Mouse (Mus musculus) layer of hippocampus, adult 6 months (tissue): ENCODE data around the gene Srp54a. TPM values are rescaled to one million over a fixed set of nuclear protein-coding genes. Genes with fewer than 3 reads are reported as not detected.

Experiments used
- long read RNA-seq, 2 experiments: library from polyadenylated mRNA; unstranded; transcript quantifications; one replicate each; pipeline ENCODE4 v2.0.0; 2019 to 2020
- polyA plus RNA-seq: library from polyadenylated mRNA; unstranded; fragments of <200 nt; fragmentation: Nextera tagmentation; gene quantifications from 2 replicates; pipeline ENCODE4 v1.2.3, GENCODE M21; 2021

The Srp54a gene
- polyA plus RNA-seq, result 98.0 and 102 TPM in 2 replicates
- long read RNA-seq, experiment 1, full-length matches to known transcripts, result 121 of 151 reads
- long read RNA-seq, experiment 1, partial matches to known transcripts, result 23 of 151 reads
- long read RNA-seq, experiment 1, other reads (novel, unspliced or antisense), result 7 of 151 reads
- long read RNA-seq, experiment 2, full-length matches to known transcripts, result 656 of 666 reads
- long read RNA-seq, experiment 2, partial matches to known transcripts, result 3 of 666 reads
- long read RNA-seq, experiment 2, other reads (novel, unspliced or antisense), result 7 of 666 reads

DNA sequence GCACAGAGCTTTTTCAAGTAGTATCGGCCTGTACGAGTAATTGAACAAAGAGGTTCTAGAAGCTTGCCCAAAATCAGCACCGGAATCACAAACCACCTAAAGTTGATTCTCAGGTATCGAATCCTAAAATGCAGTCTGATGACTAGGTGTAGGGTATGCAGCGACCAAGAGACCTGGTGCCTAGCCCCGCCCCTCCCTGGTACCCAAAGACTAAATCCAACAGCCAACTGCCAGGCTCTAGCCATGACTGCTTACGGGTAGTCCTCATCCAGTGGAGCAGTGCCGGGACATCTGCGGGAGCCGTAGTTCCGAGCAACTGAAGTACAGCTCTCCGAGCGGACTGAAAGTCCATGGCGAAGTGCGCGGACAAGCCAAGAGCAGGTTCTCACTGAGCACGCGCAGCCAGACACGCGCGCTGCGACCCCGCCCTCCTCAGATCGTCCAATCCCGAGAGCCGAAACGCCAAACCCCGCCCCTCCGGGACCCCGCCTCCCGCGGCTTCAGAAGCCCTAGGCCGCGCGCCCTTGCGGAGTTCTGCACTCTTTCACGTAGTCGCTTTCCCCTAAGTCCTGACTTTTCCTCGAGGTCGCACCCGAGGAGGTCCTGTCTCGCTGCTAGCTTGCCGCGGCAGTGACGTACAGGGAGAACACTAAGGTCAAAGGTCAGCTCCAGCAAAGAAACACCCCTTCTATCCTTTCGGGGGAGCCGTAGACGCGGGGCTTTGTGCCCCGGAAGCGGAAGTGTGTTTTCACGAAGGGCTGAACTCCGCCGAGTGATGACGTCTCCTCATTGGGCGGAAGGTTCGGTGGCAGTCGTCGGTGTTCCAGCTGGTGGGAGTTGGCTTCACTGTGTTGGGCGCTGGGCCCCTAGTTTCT, at the start of gene Srp54a, which contains the start of gene 2700097O09Rik:
TSS of gene Srp54a (plus strand) at position 537 of the 875 bp plus-strand sequence.
TSS of gene 2700097O09Rik (minus strand) at position 385 of the 875 bp plus-strand sequence.

DNA sequence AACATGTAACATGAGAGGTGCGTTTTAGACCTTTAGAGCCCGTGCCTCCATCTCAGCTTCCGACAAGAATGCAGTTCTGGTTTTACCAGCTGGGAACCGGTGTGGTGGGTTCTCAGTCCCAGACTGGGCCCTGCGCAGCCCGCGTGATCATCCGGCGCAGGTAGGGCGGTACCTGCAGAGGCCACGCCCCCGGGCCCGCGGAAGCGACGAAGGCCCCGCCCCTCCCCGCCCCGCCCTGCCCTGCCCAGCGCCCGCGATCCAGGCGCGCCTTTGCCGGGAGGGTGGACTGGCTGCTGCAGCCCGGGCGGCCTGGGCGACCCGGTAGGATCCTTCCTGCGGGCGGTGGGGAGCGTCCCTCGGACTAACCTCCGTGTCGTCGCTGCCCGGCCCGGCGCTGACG, 44.2 kb downstream of the Srp54a start, which contains the start of gene Fam177a:
TSS of gene Fam177a (plus strand) at position 228 of the 400 bp plus-strand sequence.

DNA sequence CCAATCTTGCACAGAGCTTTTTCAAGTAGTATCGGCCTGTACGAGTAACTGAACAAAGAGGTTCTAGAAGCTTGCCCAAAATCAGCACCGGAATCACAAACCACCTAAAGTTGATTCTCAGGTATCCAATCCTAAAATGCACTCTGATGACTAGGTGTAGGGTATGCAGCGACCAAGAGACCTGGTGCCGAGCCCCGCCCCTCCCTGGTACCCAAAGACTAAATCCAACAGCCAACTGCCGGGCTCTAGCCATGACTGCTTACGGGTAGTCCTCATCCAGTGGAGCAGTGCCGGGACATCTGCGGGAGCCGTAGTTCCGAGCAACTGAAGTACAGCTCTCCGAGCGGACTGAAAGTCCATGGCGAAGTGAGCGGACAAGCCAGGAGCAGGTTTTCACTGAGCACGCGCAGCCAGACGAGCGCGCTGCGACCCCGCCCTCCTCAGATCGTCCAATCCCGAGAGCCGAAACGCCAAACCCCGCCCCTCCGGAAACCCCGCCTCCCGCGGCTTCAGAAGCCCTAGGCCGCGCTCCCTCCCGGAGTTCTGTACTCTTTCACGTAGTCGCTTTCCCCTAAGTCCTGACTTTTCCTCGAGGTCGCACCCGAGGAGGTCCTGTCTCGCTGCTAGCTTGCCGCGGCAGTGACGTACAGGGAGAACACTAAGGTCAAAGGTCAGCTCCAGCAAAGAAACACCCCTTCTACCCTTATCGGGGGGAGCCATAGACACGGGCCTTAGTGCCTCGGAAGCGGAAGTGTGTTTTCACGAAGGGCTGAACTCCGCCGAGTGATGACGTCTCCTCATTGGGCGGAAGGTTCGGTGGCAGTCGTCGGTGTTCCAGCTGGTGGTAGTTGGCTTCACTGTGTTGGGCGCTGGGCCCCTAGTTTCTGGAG, 74.7 kb downstream of the Srp54a start, which contains the start of gene Srp54b:
TSS of gene Srp54b (plus strand) at position 546 of the 890 bp plus-strand sequence.

Other genes with a start within 250 kb of the Srp54a start
- 93.5 and 104 TPM in 2 replicates for gene Cfl2, start 217.4 kb upstream of the Srp54a start, polyA plus RNA-seq
- gene Gm20403, start 93.7 kb upstream of the Srp54a start, polyA plus RNA-seq, result not detected in 2 replicates
- gene Baz1a, start 65.9 kb upstream of the Srp54a start, polyA plus RNA-seq, result 0.10 TPM in 2 replicates
- 10.2 and 11.3 TPM in 2 replicates for gene 2700097O09Rik, start 152 bp upstream of the Srp54a start, polyA plus RNA-seq
- gene Fam177a, start 44.2 kb downstream of the Srp54a start, polyA plus RNA-seq, result 37.7 and 43.5 TPM in 2 replicates
- gene Srp54b, start 74.8 kb downstream of the Srp54a start, polyA plus RNA-seq, result 45.1 and 47.7 TPM in 2 replicates
- gene 1700047I17Rik2, start 119.3 kb downstream of the Srp54a start, polyA plus RNA-seq, result not detected in 2 replicates
- gene Srp54c, start 149.9 kb downstream of the Srp54a start, polyA plus RNA-seq, result 63.1 and 63.3 TPM in 2 replicates
- gene 1110008L16Rik, start 219.3 kb downstream of the Srp54a start, polyA plus RNA-seq, result 4.6 and 5.0 TPM in 2 replicates
- 7.9 and 8.0 TPM in 2 replicates for gene Ppp2r3c, start 222.7 kb downstream of the Srp54a start, polyA plus RNA-seq